Mouse (Mus musculus): Measurements from ENCODE around the gene Klk9.

DNA sequence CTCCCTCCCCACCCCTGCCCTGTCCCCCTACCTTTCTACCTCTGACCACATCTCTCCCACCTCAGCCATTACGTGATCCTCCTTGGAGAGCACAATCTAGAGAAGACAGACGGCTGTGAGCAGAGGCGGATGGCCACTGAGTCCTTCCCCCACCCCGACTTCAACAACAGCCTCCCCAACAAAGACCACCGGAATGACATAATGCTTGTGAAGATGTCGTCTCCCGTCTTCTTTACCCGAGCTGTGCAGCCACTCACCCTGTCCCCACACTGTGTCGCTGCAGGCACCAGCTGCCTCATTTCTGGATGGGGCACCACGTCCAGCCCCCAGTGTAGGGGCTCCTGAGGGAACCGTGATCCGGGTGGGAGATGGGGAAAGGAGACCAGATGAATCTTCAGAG is 14.3 kb upstream of the Klk9 start:
- TF ChIP-seq CTCF (IDR thresholded peaks at IDR 0.05; ENCODE audit: low read depth) (no peak), EP300 (optimal IDR thresholded peaks at IDR 0.05) (no peak)
